13 mouse cellular contexts compared by ENCODE assay signal in the genomic region with DNA sequence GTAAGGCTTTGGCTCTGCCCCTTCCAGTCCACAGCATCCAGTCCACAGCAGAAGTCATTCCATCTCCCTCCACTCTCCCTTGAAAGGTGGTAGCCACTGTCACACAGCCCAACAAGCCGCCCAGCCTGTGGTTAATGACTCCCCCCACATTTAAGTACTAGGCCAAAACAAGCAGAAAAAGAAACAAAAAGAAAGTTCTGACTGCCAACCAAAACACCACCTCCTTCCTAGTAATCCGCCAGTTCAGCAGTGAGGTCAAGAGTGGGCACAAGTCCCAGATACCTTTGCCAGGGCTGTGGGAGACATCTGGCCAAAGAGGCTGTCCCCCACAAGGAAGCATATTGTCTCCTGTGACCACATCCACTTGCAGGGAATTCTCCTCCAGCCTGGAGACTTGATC. TPM values are rescaled to one million over a fixed set of nuclear protein-coding genes. Genes with fewer than 3 reads are reported as not detected.
A peak's percentile ranks its signal among the peaks of the same experiment; 100 is the strongest.
DNase-seq lines count a peak whose midpoint lies in the region; ATAC-seq lines count a peak whose summit lies in the region.
"Had no signal": no experiment of that assay in that cellular context is flagged by ENCODE, and none has a peak within 500 bp of the region (broad histone marks: within the 10 kb centered on the region; RNA-seq: fewer than 3 reads in every experiment).

No protein-coding gene starts in this region.

- no peaks in the 10 kb centered on the region for H3K27me3 ChIP-seq in forebrain, embryonic 11.5 days (ENCODE audit: control insufficient read depth, insufficient read depth, low read length)
- no peaks in the 10 kb centered on the region for H3K27me3 ChIP-seq in liver, embryonic 11.5 days (replicated peaks; ENCODE audit: control insufficient read depth, insufficient read depth, low read length)
- H3K27me3 ChIP-seq: embryonic facial prominence, embryonic 13.5 days had no signal

- no peak overlapping the region for H3K27ac ChIP-seq in forebrain, embryonic 11.5 days (ENCODE audit: low read depth, low read length)
- no peak overlapping the region for H3K27ac ChIP-seq in liver, embryonic 11.5 days (ENCODE audit: low read depth, low read length)
- H3K27ac ChIP-seq: embryonic facial prominence, embryonic 13.5 days; hindbrain, embryonic 10.5 days; liver, embryonic 14.5 days had no signal

- no peak overlapping the region for H3K9ac ChIP-seq in forebrain, embryonic 11.5 days (ENCODE audit: low read length)
- no peak overlapping the region for H3K9ac ChIP-seq in liver, embryonic 11.5 days (ENCODE audit: low read depth, low read length)
- H3K9ac ChIP-seq: embryonic facial prominence, embryonic 13.5 days; liver, embryonic 14.5 days had no signal

- ATAC-seq in forebrain, embryonic 11.5 days (replicated peaks; ENCODE audit: low FRiP score): no peak
- ATAC-seq in liver, embryonic 11.5 days (replicated peaks; ENCODE audit: low FRiP score): no peak
- ATAC-seq: intestine, postnatal 0 days had no signal

- WGBS in forebrain, embryonic 11.5 days: 93% methylated on average over 2 of the region's 2 CpGs
- 85% methylated on average over 2 of the region's 2 CpGs for WGBS in liver, embryonic 11.5 days

- peak; percentile 20 to 46 for DNase-seq in kidney, adult 8-10 months
- DNase-seq in kidney, postnatal 4 days: no peak
- peak; percentile 91 for DNase-seq in Muller cell, postnatal 12 days (ENCODE audit: inconsistent ontology term)
- peak; percentile 70 to 75 for DNase-seq in heart, adult 18-20 months
- DNase-seq in heart, postnatal 36 days: peak; percentile 47 to 58
- DNase-seq in forebrain, embryonic 11.5 days (ENCODE audit: low spot score): no peak
- no peak for DNase-seq in liver, embryonic 11.5 days (ENCODE audit: low spot score)
- DNase-seq in layer of hippocampus, postnatal 36 days: no peak
- DNase-seq: spleen, adult 18-20 months had no signal

- H3K9me3 ChIP-seq in forebrain, embryonic 11.5 days (ENCODE audit: control insufficient read depth, low read length): no peaks in the 10 kb centered on the region
- no peaks in the 10 kb centered on the region for H3K9me3 ChIP-seq in liver, embryonic 11.5 days (ENCODE audit: control insufficient read depth, low read length)
- H3K9me3 ChIP-seq: embryonic facial prominence, embryonic 13.5 days; hindbrain, embryonic 10.5 days had no signal

- H3K4me2 ChIP-seq in forebrain, embryonic 11.5 days (ENCODE audit: low read depth, low read length, severe bottlenecking): no peak overlapping the region
- no peak overlapping the region for H3K4me2 ChIP-seq in liver, embryonic 11.5 days
- H3K4me2 ChIP-seq: embryonic facial prominence, embryonic 13.5 days had no signal

- H3K4me3 ChIP-seq in forebrain, embryonic 11.5 days (ENCODE audit: low read depth, low read length): no peak overlapping the region
- no peak overlapping the region for H3K4me3 ChIP-seq in liver, embryonic 11.5 days (ENCODE audit: low read depth, low read length)
- H3K4me3 ChIP-seq: embryonic facial prominence, embryonic 13.5 days; hindbrain, embryonic 10.5 days had no signal

- intact Hi-C loops in heart, postnatal 36 days (cut with DNase I): no loop called here

- H3K4me1 ChIP-seq in forebrain, embryonic 11.5 days (replicated peaks; ENCODE audit: control insufficient read depth, insufficient read depth, low read length): peaks cover 10% of the 10 kb centered on the region; the same call in 1 of the 2 replicates
- H3K4me1 ChIP-seq in liver, embryonic 11.5 days (replicated peaks; ENCODE audit: control insufficient read depth, insufficient read depth, low read length): no peaks in the 10 kb centered on the region

- no peaks in the 10 kb centered on the region for H3K36me3 ChIP-seq in forebrain, embryonic 11.5 days (ENCODE audit: control insufficient read depth, insufficient read depth, low read length)
- no peaks in the 10 kb centered on the region for H3K36me3 ChIP-seq in liver, embryonic 11.5 days (ENCODE audit: control insufficient read depth, insufficient read depth, low read length)
- H3K36me3 ChIP-seq: hindbrain, embryonic 10.5 days had no signal

RNA-seq across cellular contexts. Expression of gene Dkk3, which starts 10.9 kb away (rescaled TPM):
- 10 to 100 TPM; 45.6 to 47.9 TPM for total RNA-seq in heart, adult 18-20 months (2021)
- 10 to 100 TPM; 35.5 to 43.5 TPM for total RNA-seq in heart, postnatal 36 days (2021)
- polyA plus RNA-seq in forebrain, embryonic 11.5 days (2014; fragmentation: Nextera tagmentation; extraction: Ambion mirVana): 15.0 and 18.7 TPM in 2 replicates
- 11.0 and 12.0 TPM in 2 replicates for polyA plus RNA-seq in liver, embryonic 11.5 days (2014; fragmentation: Nextera tagmentation; extraction: Ambion mirVana)
- 100 to 1,000 TPM; 246 to 273 TPM for total RNA-seq in layer of hippocampus, postnatal 36 days (2021)

Comparison
In these comparisons a context has a peak if more than half of its experiments do, and no peak if none do; other contexts are left out.
1. DNase-seq: peak in kidney, adult 8-10 months (2 of 2), Muller cell, postnatal 12 days (single experiment), heart, adult 18-20 months (2 of 2) and heart, postnatal 36 days (2 of 2); none in kidney, postnatal 4 days (0 of 2), forebrain, embryonic 11.5 days (single experiment), liver, embryonic 11.5 days (single experiment) and layer of hippocampus, postnatal 36 days (0 of 2).
2. RNA of gene Dkk3, which starts 10.9 kb away (total RNA-seq): 246 to 273 TPM in layer of hippocampus, postnatal 36 days; 45.6 to 47.9 TPM in heart, adult 18-20 months and 35.5 to 43.5 TPM in heart, postnatal 36 days; every median in the first group is over 4 times any median in the second.